Mouse (Mus musculus) spleen, adult 2 months (tissue): ENCODE data around the gene Uba5. TPM values are rescaled to one million over a fixed set of nuclear protein-coding genes. Genes with fewer than 3 reads are reported as not detected.

Experiments used
- DNase-seq, 2 experiments: peaks; one replicate each; pipeline versions ENCODE4 v3.0.0 to v3.0.0-alpha.2; 2012 to 2021; ENCODE audit warnings: low spot score in 2 of 2, low read depth in 1 of 2
- H3K27ac ChIP-seq: fragments of 200-500 bp; 2 replicates; pipeline ENCODE4 v1.5.1; 2012; ENCODE audit warnings: low read length, inconsistent platforms; ENCODE audit not compliant: insufficient read depth
- H3K27me3 ChIP-seq: fragments of 200-500 bp; 2 replicates; pipeline ENCODE4 v1.6.1; 2012; ENCODE audit warnings: mild to moderate bottlenecking, moderate library complexity, low read length, inconsistent platforms; ENCODE audit not compliant: control insufficient read depth, insufficient read depth
- H3K36me3 ChIP-seq: fragments of 200-500 bp; 2 replicates; pipeline ENCODE4 v1.6.1; 2012; ENCODE audit warnings: mild to moderate bottlenecking, low read length, inconsistent platforms; ENCODE audit not compliant: control insufficient read depth, insufficient read depth
- H3K4me1 ChIP-seq: fragments of 200-500 bp; 2 replicates; pipeline ENCODE4 v1.6.1; 2011; ENCODE audit warnings: inconsistent platforms; ENCODE audit not compliant: control insufficient read depth, insufficient read depth, insufficient read length
- H3K4me3 ChIP-seq: fragments of 200-500 bp; 2 replicates; pipeline ENCODE4 v1.5.1; 2011; ENCODE audit warnings: mild to moderate bottlenecking, inconsistent platforms; ENCODE audit not compliant: insufficient read depth, insufficient read length; ENCODE audit errors: extremely low read depth
- CTCF ChIP-seq: fragments of 200-500 bp; IDR thresholded peaks from 2 replicates; pipeline ENCODE4 v1.5.1; 2011; ENCODE audit warnings: mild to moderate bottlenecking, inconsistent platforms; ENCODE audit not compliant: insufficient read depth, insufficient read length, insufficient replicate concordance; ENCODE audit errors: extremely low read depth
- POLR2A ChIP-seq: fragments of 200-500 bp; IDR thresholded peaks from 2 replicates; pipeline ENCODE4 v1.6.1; 2011; ENCODE audit warnings: low read depth, low read length, inconsistent platforms
- WGBS: fragments of 180-500 bp; shearing (Covaris S2); methylation state at CpG from one replicate; pipeline ENCODE4 v1.1.7; 2018; 5-methylcytosine and 5-hydroxymethylcytosine counted together
- polyA plus RNA-seq: library from polyadenylated mRNA; depleted of rRNA; stranded (reverse); fragments of >200 nt; gene quantifications from 2 replicates; pipeline ENCODE4 v1.2.3, GENCODE M21; 2012

Gene Uba5
- polyA plus RNA-seq, 1 experiment = 9.4 TPM

DNA sequence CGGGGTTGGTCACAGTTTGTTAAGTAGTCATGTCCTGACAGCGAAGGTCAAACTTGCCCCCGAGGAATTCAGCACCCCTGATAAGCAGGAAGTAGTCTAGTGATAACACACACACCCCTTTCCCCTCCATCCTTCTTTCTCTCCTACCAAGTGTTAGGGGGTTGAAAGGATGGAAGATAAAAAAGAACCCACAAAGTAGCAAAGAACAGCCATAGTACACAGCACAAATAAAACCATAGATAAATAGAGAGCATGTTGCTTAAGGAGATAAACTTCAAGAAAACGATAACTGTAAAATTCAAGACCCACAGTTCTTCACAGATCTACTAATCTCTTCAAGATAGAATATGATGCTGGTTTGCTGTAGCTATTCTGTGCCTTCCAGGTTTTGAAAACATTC, 7.3 kb upstream of the Uba5 start:
- DNase-seq = no peak
- H3K36me3 ChIP-seq = no peaks in the 10 kb centered on the region; the same call in 1 of the 2 replicates
- no peak for TF ChIP-seq CTCF
- H3K4me1 ChIP-seq = no peaks in the 10 kb centered on the region
- H3K27ac ChIP-seq = no peak overlapping the region
- no peaks in the 10 kb centered on the region for H3K27me3 ChIP-seq
- WGBS = 75% methylated on average over 4 of the region's 4 CpGs
- no peak overlapping the region for H3K4me3 ChIP-seq

DNA sequence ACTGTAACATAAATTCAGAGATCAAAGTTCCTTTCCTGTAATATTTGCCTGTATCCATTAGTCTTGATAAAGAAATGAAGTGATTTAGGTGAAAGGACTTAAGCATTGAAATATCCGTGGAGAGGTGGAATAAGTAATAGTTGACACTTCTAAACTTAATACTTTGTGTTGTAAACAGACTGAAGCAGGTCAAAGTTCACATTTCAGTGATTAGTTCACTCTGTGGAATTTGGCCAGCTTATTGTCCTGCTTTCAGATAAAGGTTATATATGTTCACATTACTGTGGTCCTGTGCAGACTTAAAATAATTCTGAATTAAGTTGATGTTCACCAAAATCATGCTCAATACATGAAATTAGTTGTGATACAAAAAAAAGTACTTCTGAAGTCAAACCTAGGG, 1.6 kb upstream of the Uba5 start:
- DNase-seq = no peak
- Histone ChIP-seq H3K36me3 (peaks cover 1% of the 10 kb centered on the region), H3K27me3 (no peaks in the 10 kb centered on the region), H3K27ac (no peak overlapping the region), H3K4me1 (no peaks in the 10 kb centered on the region), H3K4me3 (no peak overlapping the region)
- TF ChIP-seq POLR2A (no peak), CTCF (no peak)
- 41% methylated on average over 1 of the region's 1 CpGs for WGBS

DNA sequence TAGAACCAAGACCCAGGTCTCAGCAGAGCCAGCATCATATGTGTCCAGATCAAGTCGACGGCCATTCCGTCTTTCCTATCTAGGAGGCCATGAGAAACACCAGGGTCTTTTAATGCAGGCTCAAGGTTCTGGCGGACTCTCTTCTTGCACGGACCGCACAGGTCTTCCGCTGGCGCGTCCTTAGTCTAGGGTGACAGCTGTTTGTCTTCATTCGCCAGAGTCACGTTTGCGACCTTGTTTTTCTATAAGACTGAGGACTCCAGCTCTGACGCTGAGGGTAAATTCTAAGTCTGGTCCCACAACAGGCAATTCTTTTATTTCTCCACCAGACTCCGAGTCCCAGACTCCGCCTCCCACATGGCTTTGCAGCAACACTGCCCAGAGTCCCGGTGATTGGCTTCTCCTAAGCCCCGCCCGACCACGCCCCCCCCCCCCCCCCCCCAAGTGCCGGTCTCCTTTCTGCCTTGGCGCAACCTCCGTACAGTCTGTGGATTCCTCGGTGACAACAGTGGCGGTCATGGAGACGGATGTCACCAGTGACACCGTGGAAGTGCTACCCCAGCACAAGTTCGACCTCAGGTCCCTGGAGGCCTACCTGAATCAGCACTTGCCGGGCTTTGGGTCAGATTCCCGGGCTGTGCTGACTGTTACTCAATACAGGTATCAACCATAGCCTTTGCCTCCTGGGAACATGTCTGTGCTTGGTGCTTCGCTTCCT, 469 bp upstream of the Uba5 start, which contains the start of gene Acad11:
Gene Acad11, plus strand, starts transcription at position 134 of the 718 bp plus-strand sequence.
- peak within 1 kb of the TSS; percentile 46 for H3K27ac ChIP-seq
- under 1% methylated on average over 30 of the region's 30 CpGs for WGBS
- H3K4me3 ChIP-seq = peak within 1 kb of the TSS; percentile 97
- H3K36me3 ChIP-seq = peaks cover 2% of the 10 kb centered on the region
- H3K4me1 ChIP-seq = no peaks in the 10 kb centered on the region
- TF ChIP-seq CTCF = no peak
- no peak for TF ChIP-seq POLR2A
- DNase-seq = peak; percentile 67 to 92
- no peaks in the 10 kb centered on the region for H3K27me3 ChIP-seq

DNA sequence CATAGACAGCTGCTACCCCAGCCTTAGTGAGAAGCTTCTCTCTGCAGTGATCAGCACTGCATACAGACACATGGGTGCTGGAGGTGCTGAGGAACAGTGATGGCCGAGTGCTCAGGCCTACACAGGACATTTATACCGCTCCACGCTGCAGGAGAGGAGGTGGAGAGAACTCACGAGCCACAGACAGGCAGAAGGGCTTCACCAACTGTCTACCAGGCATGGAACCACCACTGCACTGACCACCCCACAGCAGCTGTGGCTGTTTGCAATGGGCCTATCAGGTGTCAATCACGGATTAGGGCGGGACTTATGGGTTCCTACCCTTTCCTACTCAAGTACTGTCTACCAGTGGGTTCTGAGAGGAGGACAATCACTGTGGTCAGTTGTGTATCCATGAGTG, 11.9 kb downstream of the Uba5 start:
- Histone ChIP-seq H3K4me3 (no peak overlapping the region), H3K4me1 (no peaks in the 10 kb centered on the region), H3K27ac (no peak overlapping the region), H3K36me3 (peaks cover 33% of the 10 kb centered on the region), H3K27me3 (no peaks in the 10 kb centered on the region)
- no peak for DNase-seq
- TF ChIP-seq CTCF = no peak
- no peak for TF ChIP-seq POLR2A
- WGBS = 93% methylated on average over 6 of the region's 6 CpGs

DNA sequence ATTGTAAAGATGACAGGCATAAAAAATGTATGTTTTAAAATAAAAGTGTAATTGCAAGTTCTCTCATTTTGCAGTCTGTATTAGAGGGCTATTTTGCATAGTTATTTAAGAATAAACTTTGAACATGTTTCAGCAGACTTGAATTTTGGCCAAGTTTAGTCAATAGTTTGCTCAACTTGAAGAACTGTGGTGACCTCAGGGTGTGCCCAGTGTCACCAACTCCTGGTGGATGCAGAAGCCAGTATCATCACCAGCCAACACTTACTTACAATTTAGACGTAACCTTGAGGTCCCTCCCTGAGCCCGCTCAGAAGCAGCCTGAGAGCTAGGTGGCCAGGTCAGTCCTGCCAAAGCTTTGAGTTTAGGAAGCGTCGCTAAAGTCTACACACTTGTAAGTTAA, 19.3 kb downstream of the Uba5 start:
- 93% methylated on average over 4 of the region's 4 CpGs for WGBS
- DNase-seq = no peak
- Histone ChIP-seq H3K4me1 (no peaks in the 10 kb centered on the region; the same call in 1 of the 2 replicates), H3K27me3 (no peaks in the 10 kb centered on the region), H3K27ac (no peak overlapping the region), H3K4me3 (no peak overlapping the region), H3K36me3 (peaks cover 6% of the 10 kb centered on the region; the same call in 1 of the 2 replicates)
- TF ChIP-seq CTCF = no peak
- TF ChIP-seq POLR2A = no peak

DNA sequence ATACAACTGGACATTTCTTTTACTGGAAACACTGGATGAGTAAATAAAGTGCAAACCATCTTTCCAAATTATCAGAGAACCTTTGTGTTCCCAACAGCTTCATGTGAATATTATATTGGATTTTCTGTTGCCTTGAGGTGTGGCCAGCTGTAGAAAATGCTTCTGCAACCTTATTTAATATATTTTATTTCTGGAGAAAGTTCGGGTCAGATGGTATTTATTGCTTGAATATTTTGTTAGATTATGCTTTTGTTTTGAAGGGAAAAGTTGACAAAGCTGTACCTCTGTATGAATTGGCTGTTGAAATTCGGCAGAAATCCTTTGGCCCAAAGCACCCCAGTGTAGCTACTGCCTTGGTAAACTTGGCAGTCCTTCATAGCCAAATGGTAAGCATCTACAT, 22.6 kb downstream of the Uba5 start, which contains the start of gene Gm28305:
Gene Gm28305, plus strand, starts transcription at position 301 of the 400 bp plus-strand sequence.
- no peaks in the 10 kb centered on the region for H3K36me3 ChIP-seq
- H3K4me3 ChIP-seq = no peak within 1 kb of the TSS
- DNase-seq = no peak
- 83% methylated on average over 2 of the region's 2 CpGs for WGBS
- H3K4me1 ChIP-seq = no peaks in the 10 kb centered on the region; the same call in 1 of the 2 replicates
- H3K27me3 ChIP-seq = no peaks in the 10 kb centered on the region
- TF ChIP-seq CTCF (no peak), POLR2A (no peak)
- H3K27ac ChIP-seq = no peak within 1 kb of the TSS

DNA sequence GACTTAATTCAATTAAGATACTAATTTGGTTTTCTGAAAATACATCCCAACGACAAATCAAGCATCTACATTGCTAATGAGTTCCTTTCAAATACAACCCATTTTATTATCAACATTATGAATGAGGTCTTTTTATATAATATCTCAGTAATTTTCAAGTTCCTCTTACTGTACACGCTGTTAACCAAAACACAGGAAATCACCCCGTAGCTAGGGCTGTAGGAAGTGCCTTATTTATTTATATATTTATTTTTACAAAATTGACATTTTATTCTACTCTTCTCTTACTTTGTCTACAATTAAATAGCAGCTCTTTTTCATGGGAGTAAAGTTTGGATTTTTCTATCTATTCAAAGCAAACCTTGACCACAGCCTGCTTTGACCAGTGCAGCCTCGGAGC, 23.2 kb downstream of the Uba5 start:
- TF ChIP-seq POLR2A (no peak), CTCF (no peak)
- DNase-seq = no peak
- no peaks in the 10 kb centered on the region for H3K36me3 ChIP-seq
- H3K27ac ChIP-seq = no peak overlapping the region
- H3K4me1 ChIP-seq = no peaks in the 10 kb centered on the region; the same call in 1 of the 2 replicates
- H3K4me3 ChIP-seq = no peak overlapping the region
- H3K27me3 ChIP-seq = no peaks in the 10 kb centered on the region
- WGBS = 30% methylated on average over 4 of the region's 4 CpGs
